8 mouse cellular contexts compared by ENCODE assay signal in the genomic region with DNA sequence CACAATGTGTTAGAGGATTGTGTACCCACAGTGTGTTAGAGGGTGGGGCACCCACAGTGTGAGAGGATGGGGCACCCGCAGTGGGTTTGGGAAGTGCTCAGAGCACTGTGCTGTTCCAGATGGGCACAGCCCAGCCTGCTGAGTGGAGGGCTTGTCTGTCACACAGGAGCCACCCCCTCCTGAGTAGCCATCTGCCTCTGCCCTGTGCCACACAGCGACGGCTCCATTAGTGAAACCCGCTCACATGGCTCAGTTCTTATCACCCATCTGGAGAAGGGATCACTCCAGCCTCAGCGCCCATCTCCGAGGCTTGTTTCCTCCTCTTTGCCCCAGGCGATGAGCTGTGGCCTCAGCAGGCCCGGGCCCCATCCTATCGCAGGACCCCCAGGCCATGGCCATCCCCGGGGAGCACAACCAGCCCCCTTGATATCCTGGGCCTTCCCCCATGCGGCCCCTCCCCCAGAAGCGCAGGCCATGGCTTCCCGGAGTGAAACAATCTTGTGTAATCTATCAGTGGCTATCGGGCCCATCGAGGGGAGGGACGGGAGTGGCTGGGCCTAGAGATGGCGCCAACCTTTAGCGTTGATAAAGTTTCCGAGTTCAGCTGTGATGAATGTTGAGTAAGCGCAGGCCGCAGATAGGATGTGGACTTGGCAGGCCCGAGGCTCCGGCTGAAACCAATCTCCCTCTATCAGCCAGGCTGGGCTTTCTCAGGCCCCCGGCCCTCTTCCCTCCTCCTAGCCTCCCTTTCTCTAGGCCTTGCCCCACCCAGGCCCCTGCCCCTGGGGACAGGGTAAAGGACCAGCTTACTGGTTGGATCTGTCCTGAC. TPM values are rescaled to one million over a fixed set of nuclear protein-coding genes. Genes with fewer than 3 reads are reported as not detected.
DNase-seq lines count a peak whose midpoint lies in the region; ATAC-seq and TF ChIP-seq lines count a peak whose summit lies in the region.

No protein-coding gene starts in this region.

- H3K4me1 ChIP-seq in midbrain, embryonic 12.5 days: peaks cover 49% of the 10 kb centered on the region
- peaks cover 2% of the 10 kb centered on the region; the same call in 1 of the 2 replicates for H3K4me1 ChIP-seq in midbrain, embryonic 16.5 days (ENCODE audit: control insufficient read depth, insufficient read depth, low read length)
- no peaks in the 10 kb centered on the region; the same call in 1 of the 2 replicates for H3K4me1 ChIP-seq in embryonic facial prominence, embryonic 14.5 days (ENCODE audit: control insufficient read depth, insufficient read depth, low read length)
- H3K4me1 ChIP-seq in hindbrain, embryonic 10.5 days (replicated peaks): peaks cover 98% of the 10 kb centered on the region
- H3K4me1 ChIP-seq in limb, embryonic 14.5 days (ENCODE audit: control insufficient read depth, insufficient read depth, low read length): peaks cover 10% of the 10 kb centered on the region; the same call in 1 of the 2 replicates
- H3K4me1 ChIP-seq in neural tube, embryonic 15.5 days: peaks cover 30% of the 10 kb centered on the region

- peak; percentile 55 for DNase-seq in embryonic facial prominence, embryonic 14.5 days (ENCODE audit: low spot score)
- DNase-seq in hindbrain, embryonic 10.5 days (ENCODE audit: low spot score): no peak
- DNase-seq in limb, embryonic 14.5 days (ENCODE audit: low spot score): no peak
- DNase-seq in gastrocnemius, postnatal 36 days: no peak
- DNase-seq in right cerebral cortex, postnatal 10 days (ENCODE audit: low spot score in 2 of 2): no peak

- WGBS in midbrain, embryonic 12.5 days: 49% methylated on average over 24 of the region's 24 CpGs
- 36% methylated on average over 24 of the region's 24 CpGs for WGBS in midbrain, embryonic 16.5 days
- WGBS in embryonic facial prominence, embryonic 14.5 days: 33% methylated on average over 24 of the region's 24 CpGs
- WGBS in hindbrain, embryonic 10.5 days: 47% methylated on average over 24 of the region's 24 CpGs
- 41% methylated on average over 22 of the region's 24 CpGs for WGBS in limb, embryonic 14.5 days
- 35% methylated on average over 23 of the region's 24 CpGs for WGBS in neural tube, embryonic 15.5 days

- no peaks in the 10 kb centered on the region for H3K36me3 ChIP-seq in midbrain, embryonic 12.5 days
- H3K36me3 ChIP-seq in midbrain, embryonic 16.5 days (ENCODE audit: control insufficient read depth, insufficient read depth, low read length): no peaks in the 10 kb centered on the region
- no peaks in the 10 kb centered on the region for H3K36me3 ChIP-seq in embryonic facial prominence, embryonic 14.5 days (ENCODE audit: control insufficient read depth, insufficient read depth, low read length)
- peaks cover 3% of the 10 kb centered on the region; the same call in 1 of the 2 replicates for H3K36me3 ChIP-seq in hindbrain, embryonic 10.5 days
- no peaks in the 10 kb centered on the region for H3K36me3 ChIP-seq in limb, embryonic 14.5 days (ENCODE audit: control insufficient read depth, insufficient read depth, low read length)
- no peaks in the 10 kb centered on the region for H3K36me3 ChIP-seq in neural tube, embryonic 15.5 days

- peak overlapping the region; percentile 54 for H3K27ac ChIP-seq in midbrain, embryonic 12.5 days (replicated peaks)
- no peak overlapping the region for H3K27ac ChIP-seq in midbrain, embryonic 16.5 days (ENCODE audit: low read length)
- H3K27ac ChIP-seq in embryonic facial prominence, embryonic 14.5 days (replicated peaks; ENCODE audit: low read depth, low read length): peak overlapping the region; percentile 23; the same call in 1 of the 2 replicates
- H3K27ac ChIP-seq in hindbrain, embryonic 10.5 days: peak overlapping the region; percentile 76
- no peak overlapping the region for H3K27ac ChIP-seq in limb, embryonic 14.5 days (replicated peaks; ENCODE audit: low read depth, low read length)
- H3K27ac ChIP-seq in neural tube, embryonic 15.5 days (replicated peaks): peak overlapping the region; percentile 51; the same call in 1 of the 2 replicates

- no peak overlapping the region for H3K4me3 ChIP-seq in midbrain, embryonic 12.5 days
- no peak overlapping the region for H3K4me3 ChIP-seq in midbrain, embryonic 16.5 days (ENCODE audit: low read depth, low read length)
- no peak overlapping the region for H3K4me3 ChIP-seq in embryonic facial prominence, embryonic 14.5 days (ENCODE audit: low read depth, low read length)
- H3K4me3 ChIP-seq in hindbrain, embryonic 10.5 days: no peak overlapping the region
- no peak overlapping the region for H3K4me3 ChIP-seq in limb, embryonic 14.5 days (replicated peaks; ENCODE audit: low read length)
- H3K4me3 ChIP-seq in neural tube, embryonic 15.5 days (replicated peaks): no peak overlapping the region

- no peaks in the 10 kb centered on the region for H3K9me3 ChIP-seq in midbrain, embryonic 12.5 days
- no peaks in the 10 kb centered on the region for H3K9me3 ChIP-seq in midbrain, embryonic 16.5 days (replicated peaks; ENCODE audit: control insufficient read depth, low read length, poor library complexity, severe bottlenecking)
- H3K9me3 ChIP-seq in embryonic facial prominence, embryonic 14.5 days (ENCODE audit: control insufficient read depth, low read length): no peaks in the 10 kb centered on the region
- H3K9me3 ChIP-seq in hindbrain, embryonic 10.5 days: no peaks in the 10 kb centered on the region
- H3K9me3 ChIP-seq in limb, embryonic 14.5 days (ENCODE audit: control insufficient read depth, low read length): no peaks in the 10 kb centered on the region
- no peaks in the 10 kb centered on the region for H3K9me3 ChIP-seq in neural tube, embryonic 15.5 days (replicated peaks)

- intact Hi-C loops in gastrocnemius, postnatal 36 days (cut with DNase I): no loop called here

- no peak overlapping the region for H3K4me2 ChIP-seq in midbrain, embryonic 12.5 days (replicated peaks)
- no peak overlapping the region for H3K4me2 ChIP-seq in midbrain, embryonic 16.5 days (ENCODE audit: low read length)
- H3K4me2 ChIP-seq in embryonic facial prominence, embryonic 14.5 days (ENCODE audit: low read depth, low read length): no peak overlapping the region; the same call in 1 of the 2 replicates
- H3K4me2 ChIP-seq in limb, embryonic 14.5 days (replicated peaks; ENCODE audit: low read depth, low read length, severe bottlenecking): no peak overlapping the region
- no peak overlapping the region for H3K4me2 ChIP-seq in neural tube, embryonic 15.5 days

- no peak for TF ChIP-seq POLR2A in limb, embryonic 14.5 days (IDR thresholded peaks at IDR 0.05; ENCODE audit: borderline replicate concordance, extremely low read depth, insufficient read depth, insufficient read length)

- no peak overlapping the region; the same call in 1 of the 2 replicates for H3K9ac ChIP-seq in midbrain, embryonic 12.5 days (replicated peaks)
- no peak overlapping the region for H3K9ac ChIP-seq in midbrain, embryonic 16.5 days (ENCODE audit: low read depth, low read length)
- peak overlapping the region; percentile 46 for H3K9ac ChIP-seq in embryonic facial prominence, embryonic 14.5 days (ENCODE audit: low read depth, low read length)
- H3K9ac ChIP-seq in limb, embryonic 14.5 days (ENCODE audit: low read depth, low read length, severe bottlenecking): peak overlapping the region; percentile 21; the same call in 1 of the 2 replicates
- 0 out of 2 replicates have a peak overlapping the region, but pooled peaks have one; percentile 5 for H3K9ac ChIP-seq in neural tube, embryonic 15.5 days (replicated peaks)

- peak; percentile 38 for ATAC-seq in midbrain, embryonic 12.5 days (ENCODE audit: low FRiP score, low read depth)
- ATAC-seq in midbrain, embryonic 16.5 days: no peak
- peak; percentile 41; the same call in 1 of the 2 replicates for ATAC-seq in embryonic facial prominence, embryonic 14.5 days (ENCODE audit: low read depth)
- no peak for ATAC-seq in limb, embryonic 14.5 days (ENCODE audit: low FRiP score, low read depth)
- no peak for ATAC-seq in neural tube, embryonic 15.5 days (ENCODE audit: low FRiP score)

- H3K27me3 ChIP-seq in midbrain, embryonic 12.5 days: no peaks in the 10 kb centered on the region
- no peaks in the 10 kb centered on the region for H3K27me3 ChIP-seq in midbrain, embryonic 16.5 days (ENCODE audit: control insufficient read depth, insufficient read depth, low read depth, low read length)
- H3K27me3 ChIP-seq in embryonic facial prominence, embryonic 14.5 days (replicated peaks; ENCODE audit: control insufficient read depth, insufficient read depth, low read length): no peaks in the 10 kb centered on the region
- H3K27me3 ChIP-seq in hindbrain, embryonic 10.5 days (ENCODE audit: insufficient read depth, poor library complexity, severe bottlenecking): peaks cover 8% of the 10 kb centered on the region
- no peaks in the 10 kb centered on the region for H3K27me3 ChIP-seq in limb, embryonic 14.5 days (ENCODE audit: control insufficient read depth, insufficient read depth, low read length)
- 0 out of 2 replicates have a peak, but pooled peaks cover 3% of the 10 kb centered on the region for H3K27me3 ChIP-seq in neural tube, embryonic 15.5 days (replicated peaks)

RNA-seq across cellular contexts. Expression of a gene that starts 14.4 kb away (rescaled TPM):
- 3.0 TPM in 2 replicates for polyA plus RNA-seq in midbrain, embryonic 12.5 days (2016; fragmentation: Nextera tagmentation; extraction: Ambion mirVana)
- polyA plus RNA-seq in midbrain, embryonic 16.5 days (2015; fragmentation: Nextera tagmentation; extraction: Ambion mirVana): 0.77 and 1.2 TPM in 2 replicates
- 1.7 and 1.9 TPM in 2 replicates for polyA plus RNA-seq in embryonic facial prominence, embryonic 14.5 days (2014; fragmentation: Nextera tagmentation; extraction: Ambion mirVana)
- 1.6 and 2.4 TPM in 2 replicates for polyA plus RNA-seq in hindbrain, embryonic 10.5 days (2016; fragmentation: Nextera tagmentation; extraction: Ambion mirVana)
- 10.4 and 13.8 TPM in 2 replicates for polyA plus RNA-seq in limb, embryonic 14.5 days (2012; rRNA removed)
- polyA plus RNA-seq in limb, embryonic 14.5 days (2014; fragmentation: Nextera tagmentation; extraction: Ambion mirVana): 1.9 and 2.1 TPM in 2 replicates
- 1.00 and 1.4 TPM in 2 replicates for polyA plus RNA-seq in neural tube, embryonic 15.5 days (2015; fragmentation: Nextera tagmentation; extraction: Ambion mirVana)
- 1 to 10 TPM; 5.6 to 8.9 TPM for total RNA-seq in gastrocnemius, postnatal 36 days (2021)

Comparison
In these comparisons a context has a peak if more than half of its experiments do, and no peak if none do; other contexts are left out.
1. ATAC-seq: peak in midbrain, embryonic 12.5 days (single experiment) and embryonic facial prominence, embryonic 14.5 days (single experiment); none in midbrain, embryonic 16.5 days (single experiment), limb, embryonic 14.5 days (single experiment) and neural tube, embryonic 15.5 days (single experiment).
2. H3K27ac ChIP-seq: peak in midbrain, embryonic 12.5 days (single experiment), embryonic facial prominence, embryonic 14.5 days (single experiment), hindbrain, embryonic 10.5 days (single experiment) and neural tube, embryonic 15.5 days (single experiment); none in midbrain, embryonic 16.5 days (single experiment) and limb, embryonic 14.5 days (single experiment).
3. H3K9ac ChIP-seq: peak in embryonic facial prominence, embryonic 14.5 days (single experiment), limb, embryonic 14.5 days (single experiment) and neural tube, embryonic 15.5 days (single experiment); none in midbrain, embryonic 12.5 days (single experiment) and midbrain, embryonic 16.5 days (single experiment).